Mouse (Mus musculus) Patski (cell line): ENCODE measurements around the gene Pnpla3. TPM values are rescaled to one million over a fixed set of nuclear protein-coding genes. Genes with fewer than 3 reads are reported as not detected.

ENCODE experiments used
- ATAC-seq: fragments of 100-300 bp; one replicate; pipeline ENCODE4 v1.8.0; 2021
- CTCF ChIA-PET: fragments of 350-600 bp; sonication (Branson Sonifier 250); formaldehyde crosslinking; loops from one replicate; lab custom pipeline; 2022; ENCODE audit warnings: inconsistent platforms; lab: Charles Lee
- POLR2A ChIA-PET: fragments of 350-600 bp; sonication (Branson Sonifier 250); formaldehyde crosslinking; loops from one replicate; lab custom pipeline; 2022; ENCODE audit warnings: antibody characterized with exemption, inconsistent platforms; lab: Charles Lee
- DNase-seq: peaks from one replicate; pipeline ENCODE4 v3.0.0-alpha.2; 2011; ENCODE audit warnings: low read depth, low spot score
- H3K27me3 ChIP-seq: fragments of 371-371 bp; one replicate; pipeline ENCODE4 v1.5.1; 2021
- CTCF ChIP-seq: fragments of 100-300 bp; IDR thresholded peaks from one replicate; pipeline ENCODE4 v1.5.1; 2021
- in situ Hi-C: fragments of 300-500 bp; cut with MboI; formaldehyde crosslinking; loops from 3 replicates; pipeline ENCODE4 v1.11.1; 2018; ENCODE audit warnings: low pct_unique_long_range_greater_than_20kb, mixed read lengths
- polyA plus RNA-seq: library from polyadenylated mRNA; unstranded; gene quantifications from one replicate; pipeline ENCODE4 v1.2.3, GENCODE M21; 2021

The Pnpla3 gene
- polyA plus RNA-seq, 1 experiment from 2014 or later: 0.18 TPM

DNA sequence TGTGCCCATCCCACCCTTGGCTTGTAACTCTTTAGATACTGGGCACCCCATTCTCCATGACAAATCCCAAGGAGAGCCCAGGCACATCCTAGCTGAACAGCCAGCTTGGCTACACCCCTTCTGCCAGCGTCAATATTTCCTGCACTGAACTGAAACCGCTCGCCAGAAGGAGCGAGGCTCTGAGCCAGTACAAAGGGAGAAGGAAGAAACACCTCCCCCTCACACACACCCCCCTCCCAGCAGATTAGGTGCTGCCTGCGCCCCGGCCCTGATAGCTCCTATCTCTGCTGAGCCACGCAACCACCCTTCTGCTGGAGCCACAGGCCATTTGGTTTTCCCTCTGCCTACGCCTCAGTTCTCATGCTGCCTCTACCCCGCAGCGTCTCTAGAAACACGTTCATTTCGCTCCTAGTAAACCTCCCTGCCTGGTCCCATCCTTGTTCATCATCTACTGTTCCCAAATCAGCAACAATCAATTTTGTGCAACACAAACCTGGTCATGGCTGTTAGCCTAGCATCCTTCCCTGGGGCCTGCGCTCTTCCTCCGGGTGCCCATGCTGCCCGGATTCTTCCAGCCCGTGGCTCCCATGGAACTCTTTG, 63.6 kb downstream of the Pnpla3 start:
- in situ Hi-C loops: no loop called here
- POLR2A ChIA-PET: no interaction called here
- TF ChIP-seq CTCF: no peak
- no peak for DNase-seq
- ATAC-seq: no peak
- CTCF ChIA-PET: interaction anchor here (1.9 kb wide), 1 partner anchor 18 kb away, joined by 7 read pairs; no protein-coding TSS in a partner anchor
- H3K27me3 ChIP-seq: no peaks in the 10 kb centered on the region

DNA sequence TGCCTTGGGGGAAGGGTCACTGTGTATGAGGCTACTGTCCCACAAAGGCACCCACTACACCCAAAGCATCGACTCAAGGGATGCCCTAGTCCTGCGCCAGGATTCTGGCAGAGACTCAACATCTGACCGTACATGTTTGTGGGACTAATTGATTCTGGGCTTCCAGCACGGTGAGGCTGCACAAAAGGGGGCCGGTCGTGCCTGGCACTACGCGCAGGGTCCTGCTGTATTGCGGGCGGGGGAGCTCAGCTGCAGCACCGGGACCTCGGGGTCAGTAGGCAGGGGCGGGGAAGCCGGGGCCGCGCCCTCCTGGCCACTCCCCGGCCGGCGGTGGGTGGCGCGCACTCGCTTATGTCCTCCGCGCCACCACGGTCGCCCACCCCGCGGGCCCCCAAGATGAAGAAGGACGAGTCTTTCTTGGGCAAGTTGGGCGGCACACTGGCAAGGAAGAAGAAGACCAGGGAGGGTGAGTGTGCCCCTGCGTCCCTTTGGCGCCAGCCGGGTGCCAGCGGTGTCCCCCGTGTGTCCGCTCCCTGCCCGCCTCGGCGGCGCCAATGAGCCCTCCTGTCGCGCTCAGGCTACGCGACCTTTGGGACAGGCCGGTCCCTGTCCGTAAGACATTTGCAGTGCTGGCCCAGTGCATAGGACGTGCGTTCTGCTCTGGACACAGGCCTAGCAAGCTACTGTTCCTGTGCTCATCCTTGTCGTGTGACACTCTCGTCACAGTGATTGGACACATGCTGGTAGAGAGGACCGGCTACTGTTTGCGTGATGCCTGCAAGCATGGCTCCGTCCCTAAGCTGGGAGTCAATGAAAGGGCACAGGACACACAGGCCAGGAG, 64.3 kb downstream of the Pnpla3 start, which contains the start of gene Parvb:
Gene Parvb (plus strand): TSS at position 323 of the 841 bp plus-strand sequence.
- DNase-seq (no peak), ATAC-seq (no peak)
- H3K27me3 ChIP-seq: no peaks in the 10 kb centered on the region
- CTCF ChIA-PET: no interaction called here
- POLR2A ChIA-PET: no interaction called here
- in situ Hi-C loops: no loop called here
- TF ChIP-seq CTCF: no peak

DNA sequence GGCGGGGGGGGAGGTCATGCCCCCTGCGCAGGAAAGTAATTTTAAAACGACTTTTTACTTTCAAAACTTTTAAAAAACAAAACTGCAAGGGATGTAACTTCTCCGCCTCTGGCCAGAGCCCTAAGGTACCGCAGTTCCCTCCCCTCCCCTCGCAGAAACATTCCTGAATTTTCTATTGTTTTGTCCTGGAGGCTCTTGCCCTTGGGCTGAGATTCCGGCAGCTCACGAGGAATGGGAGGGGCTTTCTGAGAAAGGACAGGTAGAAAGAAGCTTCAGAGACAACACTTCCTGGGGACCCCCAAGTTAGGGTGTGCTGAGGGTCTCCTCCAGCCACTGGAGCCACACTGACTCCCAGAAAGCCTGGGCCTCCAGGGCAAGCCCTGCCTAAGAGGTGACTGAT, 65.0 kb downstream of the Pnpla3 start:
- H3K27me3 ChIP-seq: no peaks in the 10 kb centered on the region
- ChIA-PET CTCF (no interaction called here), POLR2A (no interaction called here)
- no peak for TF ChIP-seq CTCF
- in situ Hi-C loops: no loop called here
- ATAC-seq (no peak), DNase-seq (no peak)

DNA sequence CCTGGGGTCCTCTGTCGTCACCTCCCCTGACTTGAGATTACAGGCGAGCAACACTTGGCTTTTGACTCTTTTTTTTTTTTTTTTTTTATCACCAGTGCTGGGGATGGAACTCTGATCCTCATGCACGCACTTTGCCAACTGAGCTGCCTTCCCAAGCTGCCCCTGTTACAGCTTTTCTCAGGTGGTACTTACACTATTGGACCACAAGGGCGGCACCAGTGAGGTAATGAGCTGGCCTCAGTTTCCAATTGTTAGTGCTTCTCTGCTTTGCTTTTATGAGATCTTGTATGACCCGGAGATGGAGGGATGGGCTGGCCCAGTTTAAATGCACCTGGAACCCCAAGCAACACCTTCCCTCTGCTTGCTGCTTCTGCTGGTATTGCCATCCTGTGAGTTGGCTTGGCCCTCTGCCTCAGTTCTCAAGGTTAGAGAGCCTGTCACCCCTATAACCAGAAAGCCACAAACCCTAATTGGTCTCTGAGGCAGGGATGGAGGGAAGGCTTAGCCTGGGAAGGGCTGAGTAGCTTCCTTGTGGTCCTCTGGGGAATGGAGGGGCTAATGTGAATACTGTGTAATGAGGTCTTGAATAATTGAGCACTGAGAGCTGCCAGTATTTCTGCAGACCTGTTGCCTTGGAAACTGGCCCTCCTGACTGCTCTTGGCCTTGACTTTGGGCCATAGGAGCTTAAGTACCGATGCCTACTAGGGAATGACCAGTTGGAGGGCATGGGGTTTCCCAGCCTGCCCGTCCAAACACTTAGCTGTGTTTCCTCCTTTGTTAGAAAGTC, 67.4 kb downstream of the Pnpla3 start:
- H3K27me3 ChIP-seq: no peaks in the 10 kb centered on the region
- ChIA-PET CTCF (interaction anchor here (0.9 to 2.7 kb wide), 3 partner anchors 12 to 22 kb away, joined by 3 to 8 read pairs (median 7); no protein-coding TSS in a partner anchor), POLR2A (no interaction called here)
- no peak for TF ChIP-seq CTCF
- ATAC-seq (peak; percentile 29), DNase-seq (no peak)
- in situ Hi-C loops: no loop called here

DNA sequence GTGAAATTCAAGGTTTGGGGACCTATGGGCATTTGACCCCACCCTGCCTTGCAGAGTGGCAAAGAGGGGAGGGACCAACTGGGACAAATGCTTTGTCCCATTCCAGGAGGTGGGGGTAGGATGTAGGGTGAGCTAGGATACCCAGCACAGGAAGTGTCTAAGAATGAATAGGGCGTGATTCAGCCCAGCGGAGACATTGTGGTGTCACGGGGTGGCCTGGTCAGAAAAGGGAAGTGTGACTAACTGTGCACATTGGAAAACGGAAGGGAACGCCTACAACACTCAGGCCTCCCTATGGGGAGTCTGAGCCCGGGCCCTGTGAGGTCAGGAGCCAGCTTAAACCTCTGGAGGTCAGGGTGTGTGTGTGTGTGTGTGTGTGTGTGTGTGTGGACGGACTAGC, 68.0 kb downstream of the Pnpla3 start:
- POLR2A ChIA-PET: no interaction called here
- CTCF ChIA-PET: interaction anchor here (1.4 to 2.7 kb wide), 3 partner anchors 9 to 23 kb away, joined by 4 to 8 read pairs (median 7); no protein-coding TSS in a partner anchor
- no peak for TF ChIP-seq CTCF
- DNase-seq (no peak), ATAC-seq (peak; percentile 64)
- in situ Hi-C loops: no loop called here
- no peaks in the 10 kb centered on the region for H3K27me3 ChIP-seq

Other genes with a start within 250 kb of the Pnpla3 start
- not detected for gene Efcab6, start 102.5 kb upstream of the Pnpla3 start, polyA plus RNA-seq
- 0.83 TPM for gene Sult4a1, start 62.1 kb upstream of the Pnpla3 start, polyA plus RNA-seq
- not detected for gene Pnpla5, start 44.7 kb upstream of the Pnpla3 start, polyA plus RNA-seq
- 151 TPM for gene Samm50, start 24.4 kb downstream of the Pnpla3 start, polyA plus RNA-seq
- gene Parvb, start 64.2 kb downstream of the Pnpla3 start, polyA plus RNA-seq: 0.06 TPM
- gene Parvg, start 156.2 kb downstream of the Pnpla3 start, polyA plus RNA-seq: not detected